Comparison of ENCODE assay signal across 10 mouse cellular contexts in the genomic region with DNA sequence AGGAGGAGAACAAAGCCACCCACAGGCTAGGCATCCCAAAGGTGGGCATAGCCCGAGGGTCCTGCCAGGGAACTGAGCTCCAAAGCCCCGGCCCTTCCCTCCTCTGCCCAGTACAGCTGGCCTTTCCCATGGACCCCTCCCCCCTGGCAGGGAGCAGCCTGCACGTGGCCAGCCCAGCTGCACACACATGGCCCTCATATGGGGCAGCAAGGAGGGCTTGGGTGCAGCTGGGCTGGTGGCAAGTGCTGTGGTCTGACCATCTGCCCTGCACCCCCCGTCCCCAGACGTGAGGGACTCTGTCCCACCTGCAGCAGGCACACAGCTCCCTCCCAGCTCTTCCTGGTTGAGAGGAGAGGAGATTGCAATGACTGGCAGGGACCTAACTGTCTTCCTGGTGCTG. TPM values are rescaled to one million over a fixed set of nuclear protein-coding genes. Genes with fewer than 3 reads are reported as not detected.
A peak's percentile ranks its signal among the peaks of the same experiment; 100 is the strongest.
DNase-seq lines count a peak whose midpoint lies in the region; ATAC-seq and TF ChIP-seq lines count a peak whose summit lies in the region.
"Had no signal": no experiment of that assay in that cellular context is flagged by ENCODE, and none has a peak within 500 bp of the region (broad histone marks: within the 10 kb centered on the region; RNA-seq: fewer than 3 reads in every experiment).

No protein-coding gene starts in this region.

- H3K27ac ChIP-seq in heart, adult 2 months, result no peak overlapping the region
- H3K27ac ChIP-seq in lung, embryonic 16.5 days (ENCODE audit: low read length), result no peak overlapping the region
- no peak overlapping the region for H3K27ac ChIP-seq in embryonic facial prominence, embryonic 13.5 days
- no peak overlapping the region for H3K27ac ChIP-seq in limb, embryonic 11.5 days (replicated peaks; ENCODE audit: low read depth, low read length)
- H3K27ac ChIP-seq: liver, embryonic 15.5 days had no signal

- intact Hi-C loops in heart, adult 2 months (cut with DNase I), result no loop called here

- ATAC-seq in lung, embryonic 16.5 days (ENCODE audit: low read depth), result no peak
- ATAC-seq in embryonic facial prominence, embryonic 13.5 days (ENCODE audit: insufficient number of reproducible peaks, insufficient read depth, low FRiP score, low TSS enrichment, low read depth), result no peak
- ATAC-seq in limb, embryonic 11.5 days (ENCODE audit: insufficient number of reproducible peaks, low FRiP score, low TSS enrichment, low read depth), result 0 out of 2 replicates have a peak, but pooled peaks have one; percentile 15

- H3K27me3 ChIP-seq in heart, adult 2 months (ENCODE audit: control insufficient read depth, insufficient read depth, low read length), result no peaks in the 10 kb centered on the region
- H3K27me3 ChIP-seq in lung, embryonic 16.5 days (ENCODE audit: control insufficient read depth, insufficient read depth, low read depth, low read length), result no peaks in the 10 kb centered on the region; the same call in 1 of the 2 replicates
- peaks cover 15% of the 10 kb centered on the region for H3K27me3 ChIP-seq in embryonic facial prominence, embryonic 13.5 days
- no peaks in the 10 kb centered on the region for H3K27me3 ChIP-seq in limb, embryonic 11.5 days (ENCODE audit: control insufficient read depth, insufficient read depth, low read length)

- no peak for TF ChIP-seq POLR2A in heart, adult 2 months (IDR thresholded peaks at IDR 0.05; ENCODE audit: insufficient read depth, low read depth, low read length)

- peaks cover 15% of the 10 kb centered on the region for H3K4me1 ChIP-seq in heart, adult 2 months (ENCODE audit: control insufficient read depth, insufficient read depth, low read length)
- peaks cover 48% of the 10 kb centered on the region for H3K4me1 ChIP-seq in lung, embryonic 16.5 days (replicated peaks; ENCODE audit: control insufficient read depth, insufficient read depth, low read length)
- H3K4me1 ChIP-seq in embryonic facial prominence, embryonic 13.5 days, result peaks cover 46% of the 10 kb centered on the region
- H3K4me1 ChIP-seq in limb, embryonic 11.5 days (ENCODE audit: control insufficient read depth, insufficient read depth, low read length), result peaks cover 36% of the 10 kb centered on the region

- H3K4me2 ChIP-seq in lung, embryonic 16.5 days (ENCODE audit: low read depth, low read length), result peak overlapping the region; percentile 71
- peak overlapping the region; percentile 93 for H3K4me2 ChIP-seq in embryonic facial prominence, embryonic 13.5 days
- peak overlapping the region; percentile 24 for H3K4me2 ChIP-seq in limb, embryonic 11.5 days (ENCODE audit: low read depth, severe bottlenecking)
- H3K4me2 ChIP-seq: liver, embryonic 15.5 days had no signal

- no peak for TF ChIP-seq EP300 in heart, adult 2 months (IDR thresholded peaks at IDR 0.05; ENCODE audit: insufficient read depth, low read depth, low read length)

- no peak for DNase-seq in heart, adult 2 months
- no peak for DNase-seq in heart, adult 18-20 months
- no peak for DNase-seq in lung, postnatal 10 days
- DNase-seq in limb, embryonic 11.5 days (ENCODE audit: low spot score), result peak; percentile 70
- no peak for DNase-seq in Muller cell, postnatal 12 days (ENCODE audit: inconsistent ontology term)
- no peak for DNase-seq in spleen, postnatal 36 days (ENCODE audit: low spot score in 2 of 2)
- DNase-seq: cerebellum, adult 2 months had no signal

- 56% methylated on average over 5 of the region's 5 CpGs for WGBS in heart, adult 2 months
- 48% methylated on average over 5 of the region's 5 CpGs for WGBS in lung, embryonic 16.5 days
- WGBS in embryonic facial prominence, embryonic 13.5 days, result 38% methylated on average over 5 of the region's 5 CpGs
- 21% methylated on average over 5 of the region's 5 CpGs for WGBS in limb, embryonic 11.5 days

- TF ChIP-seq CTCF in heart, adult 2 months (IDR thresholded peaks at IDR 0.05), result no peak

- H3K4me3 ChIP-seq in heart, adult 2 months, result no peak overlapping the region
- H3K4me3 ChIP-seq in lung, embryonic 16.5 days (ENCODE audit: low read length), result peak overlapping the region; percentile 18; the same call in 1 of the 2 replicates
- no peak overlapping the region for H3K4me3 ChIP-seq in embryonic facial prominence, embryonic 13.5 days
- H3K4me3 ChIP-seq in limb, embryonic 11.5 days (ENCODE audit: low read depth, low read length), result peak overlapping the region; percentile 1; the same call in 1 of the 2 replicates
- H3K4me3 ChIP-seq: liver, embryonic 15.5 days had no signal

- H3K79me2 ChIP-seq in heart, adult 2 months (replicated peaks; ENCODE audit: control insufficient read depth, insufficient read depth, low read length), result peaks cover 5% of the 10 kb centered on the region

- 0 out of 2 replicates have a peak overlapping the region, but pooled peaks have one; percentile 8 for H3K9ac ChIP-seq in heart, adult 2 months (ENCODE audit: low read depth, low read length)
- peak overlapping the region; percentile 30; the same call in 1 of the 2 replicates for H3K9ac ChIP-seq in lung, embryonic 16.5 days (ENCODE audit: low read length)
- peak overlapping the region; percentile 11; the same call in 1 of the 2 replicates for H3K9ac ChIP-seq in embryonic facial prominence, embryonic 13.5 days
- no peak overlapping the region for H3K9ac ChIP-seq in limb, embryonic 11.5 days (ENCODE audit: low read length)
- H3K9ac ChIP-seq: liver, embryonic 15.5 days had no signal

- H3K9me3 ChIP-seq in lung, embryonic 16.5 days (ENCODE audit: control insufficient read depth, low read length), result no peaks in the 10 kb centered on the region
- H3K9me3 ChIP-seq in embryonic facial prominence, embryonic 13.5 days, result no peaks in the 10 kb centered on the region
- H3K9me3 ChIP-seq in limb, embryonic 11.5 days (ENCODE audit: control insufficient read depth, low read length), result no peaks in the 10 kb centered on the region
- H3K9me3 ChIP-seq: liver, embryonic 15.5 days had no signal

- no peaks in the 10 kb centered on the region for H3K36me3 ChIP-seq in heart, adult 2 months (ENCODE audit: control insufficient read depth, insufficient read depth, low read length)
- H3K36me3 ChIP-seq in lung, embryonic 16.5 days (ENCODE audit: control insufficient read depth, insufficient read depth, low read length), result no peaks in the 10 kb centered on the region
- no peaks in the 10 kb centered on the region for H3K36me3 ChIP-seq in embryonic facial prominence, embryonic 13.5 days
- H3K36me3 ChIP-seq in limb, embryonic 11.5 days (ENCODE audit: control insufficient read depth, insufficient read depth, low read length), result no peaks in the 10 kb centered on the region
- H3K36me3 ChIP-seq: liver, embryonic 15.5 days had no signal

RNA-seq across cellular contexts. Expression of a gene that starts 4.5 kb away (rescaled TPM):
- total RNA-seq in heart, adult 2 months (2021), result 10 to 100 TPM; 11.0 to 13.5 TPM
- 9.3 and 12.7 TPM in 2 replicates for polyA plus RNA-seq in heart, adult 2 months (2012; rRNA removed)
- total RNA-seq in heart, adult 18-20 months (2021), result 1 to 10 TPM; 8.3 to 9.1 TPM
- 32.2 and 35.3 TPM in 2 replicates for polyA plus RNA-seq in lung, embryonic 16.5 days (2015; fragmentation: Nextera tagmentation; extraction: Ambion mirVana)
- 17.6 and 19.8 TPM in 2 replicates for polyA plus RNA-seq in embryonic facial prominence, embryonic 13.5 days (2015; fragmentation: Nextera tagmentation; extraction: Ambion mirVana)
- polyA plus RNA-seq in limb, embryonic 11.5 days (2014; fragmentation: Nextera tagmentation; extraction: Ambion mirVana), result 22.3 and 22.9 TPM in 2 replicates

Comparison
In these comparisons a context has a peak if more than half of its experiments do, and no peak if none do; other contexts are left out.
1. H3K4me3 ChIP-seq: peak in lung, embryonic 16.5 days (single experiment) and limb, embryonic 11.5 days (single experiment); none in heart, adult 2 months (single experiment) and embryonic facial prominence, embryonic 13.5 days (single experiment).
2. H3K4me2 ChIP-seq: peak in every context shown above with its lines; median percentile 93 in embryonic facial prominence, embryonic 13.5 days; 71 in lung, embryonic 16.5 days; 24 in limb, embryonic 11.5 days.